Mouse (Mus musculus) layer of hippocampus, postnatal 10 days (tissue): Measurements from ENCODE around the gene Actg2. TPM values are rescaled to one million over a fixed set of nuclear protein-coding genes. Genes with fewer than 3 reads are reported as not detected.

ENCODE experiments used
- DNase-seq, 2 experiments: peaks; one replicate each; pipeline ENCODE4 v3.0.0; 2021; ENCODE audit warnings: low spot score in 2 of 2
- total RNA-seq, 2 experiments: library from RNA; stranded (reverse); gene quantifications; 2 replicates each; pipeline ENCODE4 v1.2.3; 2021

Actg2 gene
- total RNA-seq, 2 experiments from 2014 or later, result 0.55 to 0.98 TPM

GRCm38 (mm10) chr6:83480019-83480655 is 55.9 kb downstream of the Actg2 start:
- DNase-seq, result no peak

DNA sequence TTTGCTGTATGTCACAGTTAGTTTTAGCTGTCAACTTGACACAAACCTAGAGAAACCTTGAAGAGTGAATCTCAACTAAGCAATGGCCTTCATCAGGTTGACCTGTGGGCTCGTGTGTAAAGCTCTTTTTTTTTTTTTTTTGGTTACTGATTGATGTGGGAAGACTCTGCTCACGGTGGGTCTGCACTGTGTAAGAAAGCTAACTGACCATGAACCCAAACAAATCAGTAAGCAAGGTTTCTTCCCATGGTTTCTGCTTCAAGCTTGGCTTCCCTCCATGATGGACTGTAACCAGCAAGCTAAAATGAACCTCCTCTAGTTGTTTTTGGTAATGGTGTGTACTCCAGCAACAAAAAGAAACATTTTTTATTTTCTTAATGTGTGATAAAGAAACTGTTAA is 56.9 kb downstream of the Actg2 start:
- DNase-seq, result no peak

DNA sequence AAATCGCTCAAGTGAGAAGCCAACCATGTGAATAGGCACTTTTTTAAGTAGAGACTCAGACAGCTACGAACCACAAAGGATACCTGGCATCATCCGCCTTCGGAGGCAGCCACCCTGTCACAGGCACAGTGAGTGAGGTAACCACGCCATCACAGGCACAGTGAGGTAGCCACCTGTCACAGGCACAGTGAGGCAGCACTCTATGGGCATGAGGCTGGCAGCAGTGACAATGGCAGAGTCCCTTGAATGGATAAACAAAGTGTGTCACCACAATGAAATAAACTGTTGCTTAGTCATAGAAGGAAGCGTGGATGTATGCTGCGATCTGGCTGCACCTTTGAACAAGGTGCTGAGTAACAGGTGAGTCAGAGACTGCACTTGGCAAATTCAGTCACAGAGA is 57.4 kb downstream of the Actg2 start:
- no peak for DNase-seq

DNA sequence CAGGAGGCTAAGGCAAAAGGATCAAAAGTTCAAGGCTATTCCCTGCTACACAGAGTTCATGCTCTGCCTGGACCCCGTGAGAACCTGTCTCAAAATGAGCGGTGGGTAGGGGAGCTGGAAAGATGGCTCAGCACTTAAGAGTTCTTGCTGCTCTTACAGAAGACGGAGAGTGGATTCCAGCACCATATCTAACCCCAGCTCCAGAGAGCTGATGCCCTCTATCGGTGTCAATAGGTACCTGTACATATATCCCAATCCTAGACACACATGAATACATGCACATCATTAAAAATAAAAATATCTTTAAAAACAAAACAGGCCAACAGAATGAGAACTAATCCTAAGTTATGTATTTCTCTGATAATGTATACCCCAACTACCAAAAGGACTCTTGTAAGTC is 57.8 kb downstream of the Actg2 start:
- no peak for DNase-seq

DNA sequence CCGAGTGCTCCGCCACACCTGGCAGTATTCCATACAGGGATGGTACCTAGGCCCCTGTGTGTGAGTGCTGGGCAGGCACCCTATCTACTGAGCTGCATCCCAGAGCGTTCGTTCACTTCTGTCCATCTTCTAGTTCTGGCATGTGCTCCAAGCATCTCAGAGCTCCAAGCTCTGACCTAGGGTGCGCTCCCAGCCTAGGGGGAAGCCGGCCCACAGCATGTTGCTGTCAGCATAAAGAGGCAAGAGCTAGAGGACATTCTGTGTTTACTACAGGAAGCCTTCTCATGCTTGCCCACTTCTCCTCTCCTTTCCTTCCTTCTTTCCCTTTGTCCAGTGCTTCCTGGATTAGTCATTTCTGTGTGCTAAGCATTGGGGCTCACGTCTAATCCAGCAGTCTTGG is 60.6 kb downstream of the Actg2 start:
- DNase-seq, result no peak

GRCm38 (mm10) chr6:83473240-83473639 is 62.8 kb downstream of the Actg2 start:
- no peak for DNase-seq

DNA sequence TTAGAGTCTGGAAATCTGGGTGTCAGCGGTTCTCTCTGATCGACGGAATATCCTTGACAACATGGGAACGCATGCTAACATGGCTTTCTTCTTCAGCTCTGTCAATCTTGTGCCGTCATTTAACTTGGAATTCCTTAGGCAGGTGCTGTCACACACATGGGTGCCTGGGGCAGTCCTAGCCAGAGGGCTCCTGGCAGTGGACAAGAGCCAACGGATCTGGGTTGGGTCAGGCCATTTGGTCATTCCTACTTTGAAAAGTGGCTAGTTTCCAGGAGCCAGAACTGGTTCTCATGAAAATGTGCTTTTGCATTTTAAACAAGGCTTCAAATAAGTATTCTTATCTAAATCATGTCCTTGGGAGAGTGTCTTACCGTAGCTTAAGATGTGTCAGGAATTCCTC is 64.3 kb downstream of the Actg2 start:
- no peak for DNase-seq

- no peak for DNase-seq
These were observed 72.1 kb downstream of the Actg2 start for GRCm38 (mm10) chr6:83464011-83464410.

Other genes starting within 250 kb of the Actg2 start
- 10 to 100 TPM; 10.3 to 11.3 TPM for gene Mthfd2, start 210.4 kb downstream of the Actg2 start, total RNA-seq
- gene Mob1a, start 210.2 kb downstream of the Actg2 start, total RNA-seq, result 10 to 100 TPM; 24.2 to 25.0 TPM
- gene Bola3, start 187.1 kb downstream of the Actg2 start, total RNA-seq, result 10 to 100 TPM; 35.5 to 36.3 TPM
- 100 to 1,000 TPM; 102 TPM for gene Tet3, start 77.2 kb downstream of the Actg2 start, total RNA-seq
- gene Dguok, start 29.3 kb downstream of the Actg2 start, total RNA-seq, result 10 to 100 TPM; 29.5 to 29.7 TPM
- 10 to 100 TPM; 38.7 to 39.0 TPM for gene Stambp, start 36.5 kb upstream of the Actg2 start, total RNA-seq
- not detected for gene Clec4f, start 119.9 kb upstream of the Actg2 start, total RNA-seq
- gene Cd207, start 141.6 kb upstream of the Actg2 start, total RNA-seq, result not detected
- gene Vax2, start 175.0 kb upstream of the Actg2 start, total RNA-seq, result not detected
- gene Atp6v1b1, start 206.7 kb upstream of the Actg2 start, total RNA-seq, result under 1 TPM; 0.21 to 0.56 TPM
- gene Ankrd53, start 226.4 kb upstream of the Actg2 start, total RNA-seq, result not detected
- gene Tex261, start 239.5 kb upstream of the Actg2 start, total RNA-seq, result 10 to 100 TPM; 47.3 to 55.4 TPM